Mouse (Mus musculus) embryonic facial prominence, embryonic 14.5 days (tissue): Measurements from ENCODE around the gene Ndufb7. TPM values are rescaled to one million over a fixed set of nuclear protein-coding genes. Genes with fewer than 3 reads are reported as not detected.

Source experiments
- ATAC-seq: fragments of 200-750 bp; cut with Nextera tagmentation; 2 replicates; pipeline ENCODE4 v1.8.0; 2017; ENCODE audit warnings: low read depth, moderate number of reproducible peaks, moderate TSS enrichment
- DNase-seq: peaks from one replicate; pipeline ENCODE4 v3.0.0-alpha.2; 2015; ENCODE audit warnings: low spot score
- H3K27ac ChIP-seq: fragments of 300-500 bp; sonication (generic); replicated peaks from 2 replicates; pipeline ENCODE4 v1.5.1; 2014; ENCODE audit warnings: low read depth, mild to moderate bottlenecking, low read length, moderate library complexity
- H3K27me3 ChIP-seq: fragments of 300-500 bp; sonication (generic); replicated peaks from 2 replicates; pipeline ENCODE4 v1.6.1; 2014; ENCODE audit warnings: low read length; ENCODE audit not compliant: control insufficient read depth, insufficient read depth
- H3K36me3 ChIP-seq: fragments of 300-500 bp; sonication (generic); 2 replicates; pipeline ENCODE4 v1.6.1; 2014; ENCODE audit warnings: low read length, mixed read lengths; ENCODE audit not compliant: control insufficient read depth, insufficient read depth
- H3K4me1 ChIP-seq: fragments of 300-500 bp; sonication (generic); 2 replicates; pipeline ENCODE4 v1.6.1; 2014; ENCODE audit warnings: antibody characterized with exemption, low read length; ENCODE audit not compliant: control insufficient read depth, insufficient read depth
- H3K4me2 ChIP-seq: fragments of 300-500 bp; sonication (generic); 2 replicates; pipeline ENCODE4 v1.6.1; 2014; ENCODE audit warnings: low read depth, mild to moderate bottlenecking, low read length, moderate library complexity, mixed read lengths
- H3K4me3 ChIP-seq: fragments of 300-500 bp; sonication (generic); 2 replicates; pipeline ENCODE4 v1.5.1; 2014; ENCODE audit warnings: low read depth, mild to moderate bottlenecking, low read length
- H3K9ac ChIP-seq: fragments of 300-500 bp; sonication (generic); 2 replicates; pipeline ENCODE4 v1.6.1; 2014; ENCODE audit warnings: low read depth, mild to moderate bottlenecking, low read length, moderate library complexity, mixed read lengths
- H3K9me3 ChIP-seq: fragments of 300-500 bp; sonication (generic); 2 replicates; pipeline ENCODE4 v1.6.1; 2016; ENCODE audit warnings: low read length; ENCODE audit not compliant: control insufficient read depth
- WGBS: fragments of 180-500 bp; shearing (Covaris S2); extraction: QIAGEN DNeasy Blood & Tissue Kit; methylation state at CpG from one replicate; pipeline ENCODE4 v1.1.7; 2014; 5-methylcytosine and 5-hydroxymethylcytosine counted together
- polyA plus RNA-seq: library from polyadenylated mRNA; unstranded; fragments of >200 nt; fragmentation: Nextera tagmentation; extraction: Ambion mirVana; gene quantifications from 2 replicates; pipeline ENCODE4 v1.2.1, GENCODE M21; 2014

The Ndufb7 gene
- polyA plus RNA-seq, 1 experiment from 2014 or later: 324 TPM

GRCm38 (mm10) chr8:83616625-83617024 is 50.2 kb downstream of the Ndufb7 start:
- H3K27ac ChIP-seq: no peak overlapping the region
- no peak overlapping the region for H3K4me3 ChIP-seq
- no peak overlapping the region for H3K4me2 ChIP-seq
- no peaks in the 10 kb centered on the region for H3K4me1 ChIP-seq
- DNase-seq: no peak
- ATAC-seq: no peak
- peaks cover 16% of the 10 kb centered on the region for H3K36me3 ChIP-seq
- H3K27me3 ChIP-seq: no peaks in the 10 kb centered on the region
- H3K9me3 ChIP-seq: no peaks in the 10 kb centered on the region
- H3K9ac ChIP-seq: no peak overlapping the region

GRCm38 (mm10) chr8:83617111-83617510 is 50.6 kb downstream of the Ndufb7 start:
- Histone ChIP-seq H3K4me1 (no peaks in the 10 kb centered on the region), H3K27me3 (no peaks in the 10 kb centered on the region), H3K27ac (no peak overlapping the region), H3K4me2 (no peak overlapping the region), H3K9me3 (no peaks in the 10 kb centered on the region), H3K4me3 (no peak overlapping the region), H3K9ac (no peak overlapping the region), H3K36me3 (peaks cover 11% of the 10 kb centered on the region)
- WGBS: 88% methylated on average over 2 of the region's 2 CpGs
- ATAC-seq (no peak), DNase-seq (no peak)

DNA sequence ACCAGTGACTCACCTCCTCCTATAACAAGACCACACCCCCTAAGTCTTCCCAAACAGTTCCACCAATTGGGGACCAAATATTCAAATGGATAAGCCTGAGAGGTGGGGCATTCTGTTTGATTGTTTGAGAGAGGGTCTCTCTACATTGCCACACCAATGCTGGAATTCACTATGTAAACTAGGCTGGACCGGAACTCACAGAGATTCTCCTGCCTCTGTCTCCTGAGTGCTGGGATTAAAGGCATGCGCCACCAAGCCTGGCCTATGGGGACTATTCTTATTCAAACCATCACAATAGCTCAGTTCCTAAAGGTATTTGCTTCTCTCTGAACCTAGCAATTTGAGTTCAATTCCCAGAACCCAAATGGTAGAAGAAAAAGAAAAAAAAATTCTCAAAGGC is 52.1 kb downstream of the Ndufb7 start:
- WGBS: 96% methylated on average over 2 of the region's 2 CpGs
- ATAC-seq (no peak), DNase-seq (no peak)
- no peak overlapping the region for H3K4me3 ChIP-seq
- H3K9me3 ChIP-seq: no peaks in the 10 kb centered on the region
- no peak overlapping the region for H3K4me2 ChIP-seq
- H3K27ac ChIP-seq: no peak overlapping the region
- H3K36me3 ChIP-seq: no peaks in the 10 kb centered on the region
- no peaks in the 10 kb centered on the region for H3K27me3 ChIP-seq
- no peaks in the 10 kb centered on the region for H3K4me1 ChIP-seq
- H3K9ac ChIP-seq: no peak overlapping the region

DNA sequence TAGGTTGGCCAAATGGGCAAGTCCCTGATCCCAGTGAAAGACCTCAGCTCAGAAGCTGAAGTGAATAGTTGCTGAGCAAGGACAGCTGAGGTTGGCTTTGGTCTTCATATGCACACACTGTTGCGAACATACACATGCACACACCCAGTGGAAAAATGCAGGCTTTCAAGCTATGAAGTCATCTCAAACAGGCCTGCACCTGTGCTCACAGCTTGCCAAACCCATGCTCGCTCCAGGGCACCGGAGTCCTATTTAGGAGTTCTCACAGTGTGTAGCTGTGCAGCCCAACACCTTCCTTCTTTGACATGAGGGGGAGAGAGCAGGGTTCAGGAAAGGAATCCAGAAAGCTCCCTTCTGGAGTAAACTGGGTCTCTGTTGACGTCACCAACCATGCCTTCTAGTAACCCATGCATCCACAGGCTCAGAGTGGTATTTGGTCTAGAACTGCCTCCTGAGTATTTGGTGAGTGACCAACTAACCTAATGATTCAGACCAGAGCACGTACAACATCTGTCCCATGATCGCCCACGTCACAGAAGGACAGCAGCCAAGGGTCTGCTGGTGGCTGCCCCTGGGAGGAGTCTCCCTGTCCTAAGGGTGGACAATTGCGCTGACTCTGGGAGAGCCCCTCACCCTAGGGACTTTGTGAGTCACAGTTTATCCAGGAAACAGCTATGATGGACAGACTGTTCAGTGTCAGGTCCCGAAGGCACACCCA is 53.3 kb downstream of the Ndufb7 start:
- no peaks in the 10 kb centered on the region for H3K36me3 ChIP-seq
- no peak overlapping the region for H3K4me3 ChIP-seq
- no peak overlapping the region for H3K4me2 ChIP-seq
- 76% methylated on average over 9 of the region's 9 CpGs for WGBS
- H3K4me1 ChIP-seq: no peaks in the 10 kb centered on the region
- H3K27me3 ChIP-seq: no peaks in the 10 kb centered on the region
- peak overlapping the region; percentile 46 for H3K27ac ChIP-seq
- H3K9me3 ChIP-seq: no peaks in the 10 kb centered on the region
- DNase-seq: peak; percentile 87
- no peak overlapping the region for H3K9ac ChIP-seq
- peak; percentile 68 for ATAC-seq

Other genes with a start within 250 kb of the Ndufb7 start
- 16.7 and 19.5 TPM in 2 replicates for gene Elmod2, start 234.2 kb upstream of the Ndufb7 start, polyA plus RNA-seq
- gene Mgat4d, start 218.2 kb upstream of the Ndufb7 start, polyA plus RNA-seq: not detected in 2 replicates
- 4.1 TPM in 2 replicates for gene Clgn, start 176.8 kb upstream of the Ndufb7 start, polyA plus RNA-seq
- gene Scoc, start 108.3 kb upstream of the Ndufb7 start, polyA plus RNA-seq: 119 and 129 TPM in 2 replicates
- 0.16 and 0.19 TPM in 2 replicates for gene Olfr370, start 30.9 kb upstream of the Ndufb7 start, polyA plus RNA-seq
- 497 and 529 TPM in 2 replicates for gene Tecr, start 41.3 kb downstream of the Ndufb7 start, polyA plus RNA-seq
- gene Dnajb1, start 41.5 kb downstream of the Ndufb7 start, polyA plus RNA-seq: 47.2 and 47.5 TPM in 2 replicates
- gene Gipc1, start 86.0 kb downstream of the Ndufb7 start, polyA plus RNA-seq: 107 and 131 TPM in 2 replicates
- gene Ptger1, start 100.0 kb downstream of the Ndufb7 start, polyA plus RNA-seq: 1.0 and 1.2 TPM in 2 replicates
- gene Pkn1, start 132.5 kb downstream of the Ndufb7 start, polyA plus RNA-seq: 26.1 and 30.4 TPM in 2 replicates
- gene Ddx39, start 148.5 kb downstream of the Ndufb7 start, polyA plus RNA-seq: 106 and 131 TPM in 2 replicates
- 43.1 and 45.8 TPM in 2 replicates for gene Adgre5, start 174.7 kb downstream of the Ndufb7 start, polyA plus RNA-seq